Mouse (Mus musculus) spleen, postnatal 0 days (tissue): ENCODE results near the gene Gm4513. TPM values are rescaled to one million over a fixed set of nuclear protein-coding genes. Genes with fewer than 3 reads are reported as not detected.

Experiments
- polyA plus RNA-seq: library from polyadenylated mRNA; unstranded; fragments of >200 nt; fragmentation: Nextera tagmentation; extraction: Ambion mirVana; gene quantifications from 2 replicates; pipeline ENCODE4 v1.2.1, GENCODE M21; 2015

Gm4513 gene
- polyA plus RNA-seq: not detected in 2 replicates

GRCm38 (mm10) chr7:20598921-20599320 lies at the start of gene Gm4513:
Gene Gm4513, minus strand, starts transcription at chr7:20599021.

GRCm38 (mm10) chr7:20576141-20576540 lies 22.7 kb downstream of the Gm4513 start, which contains the start of gene Gm4141:
Gene Gm4141, minus strand, starts transcription at chr7:20576241.

GRCm38 (mm10) chr7:20545657-20546056 lies 53.2 kb downstream of the Gm4513 start, which contains the start of gene Gm5726:
Gene Gm5726, minus strand, starts transcription at chr7:20545757.

Other genes with a start within 250 kb of the Gm4513 start
- not detected in 2 replicates for gene Gm5728, start 223.6 kb downstream of the Gm4513 start, polyA plus RNA-seq
- gene Vmn1r100, start 181.1 kb downstream of the Gm4513 start, polyA plus RNA-seq: not detected in 2 replicates
- gene Vmn1r101, start 156.4 kb downstream of the Gm4513 start, polyA plus RNA-seq: not detected in 2 replicates
- not detected in 2 replicates for gene Gm10670, start 124.1 kb downstream of the Gm4513 start, polyA plus RNA-seq
- gene Vmn1r103, start 88.5 kb downstream of the Gm4513 start, polyA plus RNA-seq: not detected in 2 replicates
- not detected in 2 replicates for gene Vmn1r104, start 65.2 kb downstream of the Gm4513 start, polyA plus RNA-seq
- not detected in 2 replicates for gene Gm5726, start 53.3 kb downstream of the Gm4513 start, polyA plus RNA-seq
- not detected in 2 replicates for gene Gm4141, start 22.8 kb downstream of the Gm4513 start, polyA plus RNA-seq
- not detected in 2 replicates for gene Vmn1r107, start 69.9 kb upstream of the Gm4513 start, polyA plus RNA-seq
- not detected in 2 replicates for gene Vmn1r111, start 104.2 kb upstream of the Gm4513 start, polyA plus RNA-seq
- not detected in 2 replicates for gene Gm10668, start 131.6 kb upstream of the Gm4513 start, polyA plus RNA-seq
- not detected in 2 replicates for gene Vmn1r112, start 172.2 kb upstream of the Gm4513 start, polyA plus RNA-seq
- gene Vmn1r113, start 188.3 kb upstream of the Gm4513 start, polyA plus RNA-seq: not detected in 2 replicates
- gene Vmn1r114, start 213.2 kb upstream of the Gm4513 start, polyA plus RNA-seq: not detected in 2 replicates
- not detected in 2 replicates for gene Vmn1r115, start 246.0 kb upstream of the Gm4513 start, polyA plus RNA-seq